Mouse (Mus musculus): ENCODE data around the gene Ttc25. TPM values are rescaled to one million over a fixed set of nuclear protein-coding genes. Genes with fewer than 3 reads are reported as not detected.

Ttc25 gene
- total RNA-seq, 2 experiments from 2014 or later: 0.55 to 1.3 TPM

DNA sequence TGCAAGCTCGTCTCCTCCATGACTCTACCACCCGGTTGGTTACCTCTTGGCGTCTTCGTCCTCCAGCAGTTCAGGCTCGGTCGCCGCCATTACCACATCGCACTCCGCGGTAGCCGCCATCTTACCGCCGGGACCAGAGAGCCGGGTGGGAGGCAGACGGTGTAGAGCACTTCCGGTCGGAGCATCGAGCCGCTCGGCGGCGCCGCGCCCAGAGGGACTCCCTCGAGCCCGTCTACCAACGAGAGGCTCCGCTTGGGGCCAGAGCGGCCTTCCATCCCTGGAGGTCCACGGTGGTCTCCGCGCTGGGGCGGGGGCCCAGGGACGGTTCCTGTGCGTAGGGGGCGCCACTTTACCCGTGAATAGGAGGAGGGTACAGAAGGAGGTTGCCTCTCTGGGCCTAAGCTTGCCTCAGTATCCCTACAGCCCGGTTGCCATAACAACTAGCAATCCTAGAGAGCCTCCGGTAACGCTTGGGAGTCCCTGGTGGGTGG is 74.1 kb downstream of the Ttc25 start:
- intact Hi-C loops (cut with DNase I): loop anchor here (2.0 kb wide), 1 partner anchor 49 kb away; no protein-coding TSS in a partner anchor
- peak; percentile 96 to 98 for DNase-seq (ENCODE audit: low spot score in 2 of 2)

DNA sequence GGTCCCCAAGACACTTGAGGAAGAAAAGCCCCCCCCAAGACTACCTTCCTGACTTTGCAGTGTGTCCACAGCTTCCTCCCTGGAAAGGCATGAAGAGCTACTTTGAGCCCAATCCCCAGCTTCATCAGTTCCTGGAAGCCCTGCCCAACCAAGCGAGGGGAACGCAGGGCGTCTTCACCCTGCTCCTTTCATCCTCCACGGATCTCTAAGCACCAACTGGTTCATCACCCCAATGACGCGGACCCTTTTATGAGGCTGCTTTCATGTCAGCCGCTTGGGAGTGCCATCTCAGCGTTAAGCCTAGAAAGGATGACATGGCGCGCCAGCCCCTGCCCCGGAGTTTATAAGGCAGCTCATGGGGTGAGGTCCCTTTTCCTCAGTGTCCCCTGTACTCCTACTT is 74.6 kb downstream of the Ttc25 start, which contains the start of gene Dnajc7:
Gene Dnajc7, minus strand, starts transcription at position 187 of the 400 bp plus-strand sequence.
- intact Hi-C loops (cut with DNase I): loop anchor here (2.0 kb wide), 1 partner anchor 49 kb away; no protein-coding TSS in a partner anchor

More for the DNA sequence above, 74.6 kb downstream of the Ttc25 start, which contains the start of gene Dnajc7:
- DNase-seq (ENCODE audit: low spot score in 2 of 2): no peak

Other genes with a start within 250 kb of the Ttc25 start
- 100 to 1,000 TPM; 820 to 888 TPM for gene Eif1, start 225.7 kb upstream of the Ttc25 start, total RNA-seq (2021)
- gene Gast, start 211.2 kb upstream of the Ttc25 start, total RNA-seq (2021): not detected
- 100 to 1,000 TPM; 136 to 160 TPM for gene Hap1, start 189.5 kb upstream of the Ttc25 start, total RNA-seq (2021)
- gene Jup, start 147.8 kb upstream of the Ttc25 start, total RNA-seq (2021): 10 to 100 TPM; 44.2 to 45.4 TPM
- 1 to 10 TPM; 7.2 to 7.5 TPM for gene P3h4, start 130.8 kb upstream of the Ttc25 start, total RNA-seq (2021)
- 1 to 10 TPM; 4.7 to 5.7 TPM for gene Fkbp10, start 129.9 kb upstream of the Ttc25 start, total RNA-seq (2021)
- 10 to 100 TPM; 50.7 to 57.1 TPM for gene Nt5c3b, start 103.8 kb upstream of the Ttc25 start, total RNA-seq (2021)
- under 1 TPM; 0.53 to 0.99 TPM for gene Klhl10, start 103.7 kb upstream of the Ttc25 start, total RNA-seq (2021)
- gene Klhl11, start 72.9 kb upstream of the Ttc25 start, total RNA-seq (2021): 100 to 1,000 TPM in 1 of 2 experiments, 10 to 100 TPM in 1; 97.7 to 102 TPM
- 100 to 1,000 TPM; 114 to 124 TPM for gene Acly, start 17.6 kb upstream of the Ttc25 start, total RNA-seq (2021)
- gene Cnp, start 29.3 kb downstream of the Ttc25 start, total RNA-seq (2021): 100 to 1,000 TPM; 207 to 230 TPM
- gene Nkiras2, start 73.6 kb downstream of the Ttc25 start, total RNA-seq (2021): 10 to 100 TPM; 13.7 to 14.7 TPM
- 100 to 1,000 TPM; 231 to 258 TPM for gene Dnajc7, start 74.6 kb downstream of the Ttc25 start, total RNA-seq (2021)
- under 1 TPM; 0.16 to 0.30 TPM for gene Zfp385c, start 146.8 kb downstream of the Ttc25 start, total RNA-seq (2021)
- gene Dhx58, start 158.7 kb downstream of the Ttc25 start, total RNA-seq (2021): 1 to 10 TPM; 1.9 to 2.6 TPM
- gene Kat2a, start 166.9 kb downstream of the Ttc25 start, total RNA-seq (2021): 10 to 100 TPM; 58.9 to 59.4 TPM
- gene Hspb9, start 168.2 kb downstream of the Ttc25 start, total RNA-seq (2021): not detected
- gene Rab5c, start 192.6 kb downstream of the Ttc25 start, total RNA-seq (2021): 100 to 1,000 TPM; 152 to 158 TPM
- gene Kcnh4, start 214.3 kb downstream of the Ttc25 start, total RNA-seq (2021): 10 to 100 TPM; 10.2 to 16.6 TPM
- gene Hcrt, start 217.3 kb downstream of the Ttc25 start, total RNA-seq (2021): 10 to 100 TPM in 1 of 2 experiments, not detected in 1; 27.1 TPM
- gene Ghdc, start 225.3 kb downstream of the Ttc25 start, total RNA-seq (2021): 1 to 10 TPM; 6.3 to 9.7 TPM

Data from left cerebral cortex, postnatal 25 days (tissue).